Mouse (Mus musculus) MEL (cell line): Measurements from ENCODE around the gene Rnf227. TPM values are rescaled to one million over a fixed set of nuclear protein-coding genes. Genes with fewer than 3 reads are reported as not detected.
A peak's percentile ranks its signal among the peaks of the same experiment; 100 is the strongest.

Source experiments
- DNase-seq: peaks from one replicate; pipeline ENCODE4 v3.0.0; 2011; ENCODE audit warnings: low read depth, low spot score
- H3K27ac ChIP-seq: 2 replicates; pipeline ENCODE4 v1.5.1; 2012; ENCODE audit warnings: low read depth, mild to moderate bottlenecking, control low read depth, low read length, moderate library complexity; ENCODE audit not compliant: control insufficient read depth
- H3K27me3 ChIP-seq, 2 experiments: fragments of 150-350 bp in 1 of 2; sonication (generic) in 1 of 2; 2 replicates each; pipeline ENCODE4 v1.6.1; 2012; ENCODE audit warnings: low read length in 2 of 2, mild to moderate bottlenecking in 2 of 2, improper control_type of control experiment in 1 of 2, moderate library complexity in 1 of 2; ENCODE audit not compliant: insufficient read depth in 2 of 2, control insufficient read depth in 1 of 2
- H3K36me3 ChIP-seq, 2 experiments: 2 replicates each; pipeline ENCODE4 v1.6.1; 2012 to 2014; ENCODE audit warnings: low read length in 2 of 2, improper control_type of control experiment in 1 of 2, inconsistent platforms in 1 of 2, mild to moderate bottlenecking in 1 of 2; ENCODE audit not compliant: insufficient read depth in 2 of 2, control insufficient read depth in 1 of 2
- H3K4me1 ChIP-seq, 2 experiments: fragments of 150-350 bp in 1 of 2; sonication (generic) in 1 of 2; 2 replicates each; pipeline ENCODE4 v1.6.1; 2012; ENCODE audit warnings: low read length in 2 of 2, improper control_type of control experiment in 1 of 2, mild to moderate bottlenecking in 1 of 2; ENCODE audit not compliant: insufficient read depth in 2 of 2, control insufficient read depth in 1 of 2
- H3K4me3 ChIP-seq, 2 experiments: fragments of 150-350 bp in 1 of 2; sonication (generic) in 1 of 2; 2 replicates each; pipeline ENCODE4 v1.5.1; 2012; ENCODE audit warnings: low read depth in 2 of 2, low read length in 2 of 2, mild to moderate bottlenecking in 2 of 2, moderate library complexity in 2 of 2, control low read depth in 1 of 2, improper control_type of control experiment in 1 of 2; ENCODE audit not compliant: control insufficient read depth in 1 of 2, insufficient read depth in 1 of 2
- H3K79me2 ChIP-seq: 2 replicates; pipeline ENCODE4 v1.6.1; 2012; ENCODE audit warnings: mild to moderate bottlenecking, low read length, moderate library complexity; ENCODE audit not compliant: control insufficient read depth, poor library complexity, insufficient read depth
- H3K9ac ChIP-seq: 2 replicates; pipeline ENCODE4 v1.6.1; 2012; ENCODE audit warnings: low read depth, mild to moderate bottlenecking, control low read depth, low read length, moderate library complexity; ENCODE audit not compliant: control insufficient read depth, poor library complexity, severe bottlenecking
- H3K9me3 ChIP-seq: fragments of 150-350 bp; sonication (generic); replicated peaks from 2 replicates; pipeline ENCODE4 v1.6.1; 2012; ENCODE audit warnings: mild to moderate bottlenecking, low read length, improper control_type of control experiment, moderate library complexity; ENCODE audit not compliant: insufficient read depth
- BHLHE40 ChIP-seq: IDR thresholded peaks from 2 replicates; pipeline ENCODE4 v1.6.1; 2012; ENCODE audit warnings: low read depth, mild to moderate bottlenecking, inconsistent platforms, low read length, improper control_type of control experiment, borderline replicate concordance
- CHD1 ChIP-seq: IDR thresholded peaks from 2 replicates; pipeline ENCODE4 v1.6.1; 2012; ENCODE audit warnings: low read depth, mild to moderate bottlenecking, inconsistent platforms, low read length, improper control_type of control experiment
- CHD2 ChIP-seq: IDR thresholded peaks from 2 replicates; pipeline ENCODE4 v1.6.1; 2011; ENCODE audit warnings: low read length, improper control_type of control experiment
- ELF1 ChIP-seq: IDR thresholded peaks from 2 replicates; pipeline ENCODE4 v1.6.1; 2014; ENCODE audit warnings: low read depth, mild to moderate bottlenecking, inconsistent platforms, low read length, improper control_type of control experiment, moderate library complexity
- JUND ChIP-seq: IDR thresholded peaks from 2 replicates; pipeline ENCODE4 v1.6.1; 2011; ENCODE audit warnings: low read depth, mild to moderate bottlenecking, improper control_type of control experiment, low read length
- KAT2A ChIP-seq: conservative IDR thresholded peaks from 2 replicates; pipeline ENCODE4 v1.6.1; 2012; ENCODE audit warnings: low read depth, low read length, improper control_type of control experiment, inconsistent platforms
- MAFK ChIP-seq: IDR thresholded peaks from 2 replicates; pipeline ENCODE4 v1.6.1; 2011; ENCODE audit warnings: low read depth, mild to moderate bottlenecking, low read length, improper control_type of control experiment, borderline replicate concordance
- MAX ChIP-seq: IDR thresholded peaks from 2 replicates; pipeline ENCODE4 v1.6.1; 2011; ENCODE audit warnings: low read length, improper control_type of control experiment
- NRF1 ChIP-seq: IDR thresholded peaks from 2 replicates; pipeline ENCODE4 v1.6.1; 2014; ENCODE audit warnings: low read depth, mild to moderate bottlenecking, inconsistent platforms, low read length, improper control_type of control experiment, moderate library complexity; ENCODE audit not compliant: poor library complexity, insufficient read depth, severe bottlenecking
- POLR2AphosphoS2 ChIP-seq: IDR thresholded peaks from 2 replicates; pipeline ENCODE4 v1.6.1; 2011; ENCODE audit warnings: low read length, improper control_type of control experiment
- SIN3A ChIP-seq: IDR thresholded peaks from 2 replicates; pipeline ENCODE4 v1.6.1; 2012; ENCODE audit warnings: low read length, improper control_type of control experiment, inconsistent platforms
- UBTF ChIP-seq: IDR thresholded peaks from 2 replicates; pipeline ENCODE4 v1.6.1; 2012; ENCODE audit warnings: low read depth, mild to moderate bottlenecking, inconsistent platforms, low read length, improper control_type of control experiment, moderate library complexity, borderline replicate concordance; ENCODE audit not compliant: insufficient read depth
- USF1 ChIP-seq: IDR thresholded peaks from 2 replicates; pipeline ENCODE4 v1.6.1; 2014; ENCODE audit warnings: low read depth, mild to moderate bottlenecking, inconsistent platforms, low read length, improper control_type of control experiment, moderate library complexity
- ZMIZ1 ChIP-seq: IDR thresholded peaks from 2 replicates; pipeline ENCODE4 v1.6.1; 2012; ENCODE audit warnings: low read depth, mild to moderate bottlenecking, inconsistent platforms, low read length, improper control_type of control experiment, moderate library complexity
- ZNF384 ChIP-seq: IDR thresholded peaks from 2 replicates; pipeline ENCODE4 v1.6.1; 2012; ENCODE audit warnings: low read depth, mild to moderate bottlenecking, inconsistent platforms, low read length, improper control_type of control experiment
- polyA plus RNA-seq, 2 experiments: library from polyadenylated mRNA; stranded (reverse) in 1 of 2; unstranded in 1 of 2; fragments of >175 nt in 1 of 2; fragments of >200 nt in 1 of 2; gene quantifications; 2 replicates each; pipeline versions ENCODE4 v1.2.1 to v1.2.4; 2012; ENCODE audit warnings: low replicate concordance in 2 of 2, low read depth in 1 of 2; ENCODE audit not compliant: insufficient read length in 2 of 2, insufficient read depth in 1 of 2, missing spikeins in 1 of 2
- total RNA-seq: library from RNA; depleted of rRNA; stranded (reverse); fragments of 300-350 nt; gene quantifications from 2 replicates; pipeline ENCODE4 v1.2.3, GENCODE M21; 2012

Gene Rnf227
- total and polyA plus RNA-seq, 3 experiments: 11.5 to 12.4 TPM; not detected in 1

GRCm38 (mm10) chr11:69322010-69322409, 18.3 kb upstream of the Rnf227 start:
- DNase-seq: peak; percentile 27
- Histone ChIP-seq H3K27me3 (no peaks in the 10 kb centered on the region), H3K79me2 (peaks cover 16% of the 10 kb centered on the region), H3K36me3 (peaks cover 2 to 23% of the 10 kb centered on the region in 2 experiments; a peak in 3 of 4 replicates), H3K4me1 (peaks cover 12 to 30% of the 10 kb centered on the region in 2 experiments), H3K9ac (peak overlapping the region; percentile 6; the same call in 1 of the 2 replicates), H3K27ac (no peak overlapping the region), H3K9me3 (no peaks in the 10 kb centered on the region), H3K4me3 (no peak overlapping the region)
- no peak for TF ChIP-seq BHLHE40
- no peak for TF ChIP-seq POLR2AphosphoS2
- TF ChIP-seq ELF1: no peak
- TF ChIP-seq JUND: no peak
- no peak for TF ChIP-seq MAFK
- no peak for TF ChIP-seq ZMIZ1
- TF ChIP-seq MAX: no peak
- TF ChIP-seq KAT2A: no peak
- no peak for TF ChIP-seq CHD2
- TF ChIP-seq CHD1: no peak
- no peak for TF ChIP-seq UBTF
- TF ChIP-seq USF1: no peak
- no peak for TF ChIP-seq NRF1
- TF ChIP-seq SIN3A: no peak
- TF ChIP-seq, all 39 proteins: peak for 0

DNA sequence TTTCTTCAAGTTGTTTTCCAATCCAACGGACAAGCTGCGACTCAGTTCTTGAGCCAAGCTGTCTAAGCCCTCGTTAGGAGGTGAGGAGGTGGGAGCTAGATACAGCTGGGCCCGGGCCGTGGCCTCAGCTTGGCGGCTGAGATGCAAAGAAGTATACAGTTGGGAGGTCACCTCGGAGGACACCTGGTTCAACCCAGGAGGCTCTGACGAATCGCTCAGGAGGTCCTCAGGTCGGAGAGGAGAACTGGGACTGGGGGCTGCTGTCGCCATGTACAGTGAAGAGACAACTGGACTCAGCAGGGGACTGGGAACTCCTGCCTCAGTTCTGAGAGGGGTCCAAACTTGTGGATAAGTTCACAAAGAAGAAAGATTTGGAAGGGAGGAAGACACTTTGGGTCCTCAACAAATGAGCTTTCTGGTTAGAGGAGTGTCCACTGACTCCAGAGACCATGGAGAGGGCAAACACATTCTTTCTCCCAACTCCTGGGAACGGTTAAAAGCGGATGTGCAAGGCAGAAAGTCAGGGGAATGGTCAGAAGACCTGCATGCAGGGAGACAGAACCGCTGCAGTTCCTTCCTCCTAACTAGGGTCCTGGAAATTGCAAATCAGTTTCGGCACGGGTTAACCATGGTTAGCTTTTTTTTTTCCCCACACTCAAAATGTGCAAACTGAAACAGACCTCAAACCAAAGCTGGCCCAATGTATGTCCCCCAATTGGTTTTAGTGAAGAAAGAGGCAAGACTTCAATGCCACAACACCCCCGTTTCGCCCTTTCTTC, 17.4 kb upstream of the Rnf227 start:
- H3K9me3 ChIP-seq: no peaks in the 10 kb centered on the region
- H3K36me3 ChIP-seq: peaks cover 2 to 32% of the 10 kb centered on the region in 2 experiments; a peak in 3 of 4 replicates
- DNase-seq: peak; percentile 59
- peak overlapping the region; percentile 71 to 77 for H3K4me3 ChIP-seq
- H3K79me2 ChIP-seq: peaks cover 16% of the 10 kb centered on the region
- TF ChIP-seq ZNF384: 0 out of 2 replicates have a peak, but pooled peaks have one; percentile 31
- 0 out of 2 replicates have a peak, but pooled peaks have one; percentile 87 for TF ChIP-seq CHD1
- no peak for TF ChIP-seq JUND
- peaks cover 16 to 39% of the 10 kb centered on the region in 2 experiments for H3K4me1 ChIP-seq
- H3K27me3 ChIP-seq: no peaks in the 10 kb centered on the region
- H3K27ac ChIP-seq: peak overlapping the region; percentile 80
- peak overlapping the region; percentile 90 for H3K9ac ChIP-seq
